Mouse (Mus musculus): Measurements from ENCODE around the gene Ahnak2. TPM values are rescaled to one million over a fixed set of nuclear protein-coding genes. Genes with fewer than 3 reads are reported as not detected.

Ahnak2 gene
- polyA plus RNA-seq, 1 experiment from 2014 or later = 0.79 TPM

DNA sequence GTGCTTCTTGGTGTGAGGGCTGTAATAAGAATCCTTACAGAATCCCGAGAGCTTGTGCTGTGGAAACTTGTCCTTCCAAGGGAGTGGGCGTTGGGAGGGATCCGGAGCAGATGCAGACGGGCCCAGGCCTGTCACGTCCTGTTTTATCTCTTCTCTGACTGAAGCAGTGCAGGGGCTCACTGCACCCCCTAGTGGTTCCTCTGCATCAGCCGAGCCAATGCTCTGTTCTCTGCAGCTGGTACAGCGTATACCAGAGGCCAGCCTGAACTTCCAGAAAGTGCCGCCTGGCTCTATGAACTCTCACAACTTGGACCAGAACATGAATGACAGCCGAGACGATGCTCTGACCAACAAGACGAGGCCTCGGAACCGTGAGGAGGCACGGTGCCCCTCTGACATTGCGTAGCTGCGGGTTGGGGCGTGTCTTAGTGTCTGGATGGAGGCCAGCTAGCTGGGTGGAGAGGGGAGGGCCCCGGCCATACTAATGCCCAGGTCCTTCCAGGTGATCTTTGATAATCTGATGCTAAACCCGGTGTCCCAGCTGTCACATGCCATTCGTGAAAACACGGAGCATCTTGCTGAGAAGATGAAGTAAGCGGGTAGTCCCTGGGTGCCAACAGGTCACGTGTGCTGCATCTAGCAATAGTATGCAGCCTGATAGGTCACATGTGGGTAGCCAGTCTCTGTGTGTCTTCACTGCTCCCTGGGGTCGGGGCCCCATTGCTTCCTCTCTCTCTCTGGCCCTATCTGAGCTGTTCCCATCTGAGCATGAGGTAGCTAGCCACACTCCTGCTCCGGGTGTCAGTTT is 59.1 kb downstream of the Ahnak2 start:
- Histone ChIP-seq H3K27me3 (ENCODE audit: control insufficient read depth, insufficient read depth, low read length) (no peaks in the 10 kb centered on the region), H3K9me3 (replicated peaks; ENCODE audit: control insufficient read depth, low read length) (no peaks in the 10 kb centered on the region), H3K4me3 (ENCODE audit: low read depth, low read length) (no peak overlapping the region), H3K4me1 (ENCODE audit: control insufficient read depth, insufficient read depth, low read length) (peaks cover 15% of the 10 kb centered on the region), H3K9ac (ENCODE audit: low read depth, low read length) (0 out of 2 replicates have a peak overlapping the region, but pooled peaks have one; percentile 50), H3K36me3 (ENCODE audit: control insufficient read depth, insufficient read depth, low read length) (no peaks in the 10 kb centered on the region), H3K4me2 (0 out of 2 replicates have a peak overlapping the region, but pooled peaks have one; percentile 23), H3K27ac (ENCODE audit: low read depth, low read length) (no peak overlapping the region)
- WGBS (ENCODE audit: insufficient replicate concordance) = 51% methylated on average over 25 of the region's 25 CpGs
- ATAC-seq (replicated peaks; ENCODE audit: insufficient number of reproducible peaks, low FRiP score, low TSS enrichment) = peak; percentile 64; the same call in 1 of the 2 replicates

DNA sequence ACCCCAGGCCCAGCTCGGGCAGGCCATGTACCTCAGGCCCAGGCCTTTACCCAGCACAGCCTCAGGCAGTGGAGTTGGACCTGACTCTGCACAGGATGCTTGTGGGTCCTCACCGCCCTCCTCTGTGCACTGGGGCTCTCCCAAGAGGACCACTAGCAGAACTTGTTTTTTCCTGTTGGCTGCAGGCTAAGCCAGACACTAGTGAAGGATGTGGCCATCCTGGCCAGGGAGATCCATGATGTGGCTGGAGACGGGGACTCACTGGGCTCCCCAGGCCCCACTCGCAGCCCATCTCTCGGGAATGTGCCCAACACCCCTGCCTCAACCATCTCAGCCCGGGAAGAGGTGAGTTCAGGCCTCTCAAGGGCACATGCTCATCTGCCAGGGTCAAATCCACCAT is 59.7 kb downstream of the Ahnak2 start:
- Histone ChIP-seq H3K27ac (ENCODE audit: low read depth, low read length) (no peak overlapping the region), H3K4me3 (ENCODE audit: low read depth, low read length) (no peak overlapping the region), H3K9ac (ENCODE audit: low read depth, low read length) (0 out of 2 replicates have a peak overlapping the region, but pooled peaks have one; percentile 50), H3K4me2 (0 out of 2 replicates have a peak overlapping the region, but pooled peaks have one; percentile 23), H3K27me3 (ENCODE audit: control insufficient read depth, insufficient read depth, low read length) (no peaks in the 10 kb centered on the region), H3K9me3 (replicated peaks; ENCODE audit: control insufficient read depth, low read length) (no peaks in the 10 kb centered on the region), H3K36me3 (ENCODE audit: control insufficient read depth, insufficient read depth, low read length) (no peaks in the 10 kb centered on the region), H3K4me1 (ENCODE audit: control insufficient read depth, insufficient read depth, low read length) (peaks cover 15% of the 10 kb centered on the region)
- 49% methylated on average over 6 of the region's 6 CpGs for WGBS (ENCODE audit: insufficient replicate concordance)
- 0 out of 2 replicates have a peak, but pooled peaks have one; percentile 1 for ATAC-seq (replicated peaks; ENCODE audit: insufficient number of reproducible peaks, low FRiP score, low TSS enrichment)

DNA sequence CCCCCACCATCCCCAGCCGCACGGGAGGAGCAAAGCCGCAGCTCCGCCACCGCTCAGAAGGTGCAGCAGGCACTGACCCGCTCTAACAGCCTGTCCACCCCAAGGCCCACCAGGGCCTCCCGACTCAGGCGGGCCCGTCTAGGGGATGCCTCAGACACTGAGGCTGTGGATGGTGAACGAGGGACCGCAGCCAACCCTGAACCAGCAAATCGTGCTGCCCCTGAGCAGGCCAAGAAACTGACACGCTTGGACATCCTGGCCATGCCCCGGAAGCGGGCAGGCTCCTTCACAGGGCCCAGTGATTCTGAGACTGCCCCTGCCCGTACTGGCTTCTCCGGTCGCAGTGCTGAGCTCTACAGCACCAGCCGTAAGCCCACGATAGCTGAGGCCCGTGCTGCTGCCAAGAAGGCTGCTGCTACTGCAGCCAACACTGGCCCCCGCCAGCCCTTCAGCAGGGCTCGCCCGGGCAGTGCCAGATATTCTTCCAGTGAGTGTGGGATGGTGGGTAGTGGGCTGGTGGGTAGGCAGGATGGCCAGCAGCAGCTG is 63.4 kb downstream of the Ahnak2 start:
- WGBS (ENCODE audit: insufficient replicate concordance) = 89% methylated on average over 24 of the region's 24 CpGs
- H3K36me3 ChIP-seq (ENCODE audit: control insufficient read depth, insufficient read depth, low read length) = no peaks in the 10 kb centered on the region; the same call in 1 of the 2 replicates
- ATAC-seq (replicated peaks; ENCODE audit: insufficient number of reproducible peaks, low FRiP score, low TSS enrichment) = no peak
- H3K9me3 ChIP-seq (replicated peaks; ENCODE audit: control insufficient read depth, low read length) = no peaks in the 10 kb centered on the region
- no peak overlapping the region for H3K4me3 ChIP-seq (ENCODE audit: low read depth, low read length)
- H3K9ac ChIP-seq (ENCODE audit: low read depth, low read length) = no peak overlapping the region
- H3K27me3 ChIP-seq (ENCODE audit: control insufficient read depth, insufficient read depth, low read length) = 0 out of 2 replicates have a peak, but pooled peaks cover 2% of the 10 kb centered on the region
- no peak overlapping the region for H3K27ac ChIP-seq (ENCODE audit: low read depth, low read length)
- H3K4me1 ChIP-seq (ENCODE audit: control insufficient read depth, insufficient read depth, low read length) = 0 out of 2 replicates have a peak, but pooled peaks cover 9% of the 10 kb centered on the region
- H3K4me2 ChIP-seq = no peak overlapping the region

DNA sequence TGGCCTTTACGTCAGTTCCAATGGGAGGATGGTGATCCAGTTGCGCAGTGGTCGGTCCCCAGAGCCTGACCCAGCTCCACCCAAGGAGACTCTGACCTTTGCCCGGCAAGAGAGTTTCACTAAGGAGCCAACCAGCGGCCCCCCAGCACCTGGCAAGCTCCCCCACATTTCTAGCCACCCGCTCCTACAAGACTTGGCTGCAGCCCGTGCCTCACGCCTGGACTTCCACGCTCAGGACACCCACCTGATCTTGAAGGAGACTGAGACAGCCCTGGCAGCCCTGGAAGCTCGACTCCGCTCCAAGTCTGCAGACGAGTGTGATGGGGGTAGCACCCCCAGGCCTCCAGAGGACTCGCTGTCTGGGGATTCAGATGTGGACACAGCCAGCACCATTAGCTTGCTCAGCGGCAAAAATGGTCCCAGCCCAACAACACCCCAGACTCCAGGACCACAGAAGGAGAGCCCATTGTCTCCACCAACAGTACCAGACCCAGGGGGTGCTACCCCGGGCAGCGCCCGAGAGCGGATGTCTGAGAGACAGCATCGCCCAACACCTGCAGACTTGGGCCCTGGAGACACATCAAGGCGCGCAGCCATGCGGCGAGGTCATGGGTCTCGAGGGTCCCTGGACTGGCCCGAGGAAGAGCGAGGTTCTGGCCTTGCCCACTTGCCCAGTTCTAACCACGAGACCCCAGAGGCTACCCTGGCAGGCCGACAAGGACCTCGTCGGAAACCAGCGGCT is 64.0 kb downstream of the Ahnak2 start:
- Histone ChIP-seq H3K9me3 (replicated peaks; ENCODE audit: control insufficient read depth, low read length) (no peaks in the 10 kb centered on the region), H3K4me3 (ENCODE audit: low read depth, low read length) (no peak overlapping the region), H3K4me1 (ENCODE audit: control insufficient read depth, insufficient read depth, low read length) (0 out of 2 replicates have a peak, but pooled peaks cover 9% of the 10 kb centered on the region), H3K27me3 (ENCODE audit: control insufficient read depth, insufficient read depth, low read length) (0 out of 2 replicates have a peak, but pooled peaks cover 2% of the 10 kb centered on the region), H3K9ac (ENCODE audit: low read depth, low read length) (no peak overlapping the region), H3K36me3 (ENCODE audit: control insufficient read depth, insufficient read depth, low read length) (no peaks in the 10 kb centered on the region; the same call in 1 of the 2 replicates), H3K4me2 (no peak overlapping the region), H3K27ac (ENCODE audit: low read depth, low read length) (no peak overlapping the region)
- no peak for ATAC-seq (replicated peaks; ENCODE audit: insufficient number of reproducible peaks, low FRiP score, low TSS enrichment)
- WGBS (ENCODE audit: insufficient replicate concordance) = 85% methylated on average over 31 of the region's 31 CpGs

DNA sequence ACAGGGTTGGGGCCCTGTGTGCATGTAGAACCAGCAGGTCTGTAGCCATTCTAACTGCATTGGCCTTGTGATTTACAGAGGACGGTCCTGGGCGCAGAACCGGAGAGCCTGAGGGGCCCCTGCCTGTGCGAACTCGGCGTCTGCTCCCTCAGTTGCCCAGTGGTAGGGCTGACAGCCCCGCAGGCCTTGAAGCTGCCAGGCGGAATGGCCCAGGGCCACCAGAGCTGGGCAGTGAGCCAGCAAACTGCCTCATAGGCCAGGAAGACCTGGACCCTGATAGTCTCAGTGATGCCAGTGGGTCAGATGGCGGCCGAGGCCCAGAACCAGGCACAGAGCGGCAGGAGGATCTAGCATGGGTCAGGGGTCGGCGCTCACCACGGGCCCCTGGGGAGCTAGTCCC is 64.7 kb downstream of the Ahnak2 start:
- 0 out of 2 replicates have a peak, but pooled peaks cover 2% of the 10 kb centered on the region for H3K4me1 ChIP-seq (ENCODE audit: control insufficient read depth, insufficient read depth, low read length)
- H3K4me2 ChIP-seq = no peak overlapping the region
- no peaks in the 10 kb centered on the region for H3K9me3 ChIP-seq (replicated peaks; ENCODE audit: control insufficient read depth, low read length)
- ATAC-seq (replicated peaks; ENCODE audit: insufficient number of reproducible peaks, low FRiP score, low TSS enrichment) = no peak
- H3K27me3 ChIP-seq (ENCODE audit: control insufficient read depth, insufficient read depth, low read length) = 0 out of 2 replicates have a peak, but pooled peaks cover 2% of the 10 kb centered on the region
- WGBS (ENCODE audit: insufficient replicate concordance) = 93% methylated on average over 14 of the region's 14 CpGs
- no peak overlapping the region for H3K9ac ChIP-seq (ENCODE audit: low read depth, low read length)
- H3K4me3 ChIP-seq (ENCODE audit: low read depth, low read length) = no peak overlapping the region
- no peak overlapping the region for H3K27ac ChIP-seq (ENCODE audit: low read depth, low read length)
- no peaks in the 10 kb centered on the region; the same call in 1 of the 2 replicates for H3K36me3 ChIP-seq (ENCODE audit: control insufficient read depth, insufficient read depth, low read length)

DNA sequence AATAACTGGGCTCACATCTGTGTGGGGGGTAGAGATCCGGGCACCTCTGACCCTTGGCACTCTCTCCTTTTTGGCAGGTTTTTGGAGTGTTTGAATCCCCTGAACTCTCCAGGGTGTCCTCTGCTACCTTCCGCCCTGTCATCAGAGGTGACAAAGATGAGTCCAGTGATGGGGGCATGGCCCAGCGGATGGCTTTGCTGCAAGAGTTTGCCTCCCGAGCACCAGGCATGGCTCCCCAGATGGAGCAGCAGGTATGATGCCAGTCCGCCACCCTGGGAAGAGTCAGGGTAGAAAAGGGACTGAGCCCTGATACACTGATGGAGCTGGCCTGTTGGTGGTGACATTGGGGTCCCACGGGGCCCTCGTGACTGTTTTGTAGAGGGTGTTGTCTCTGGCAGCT is 65.4 kb downstream of the Ahnak2 start:
- ATAC-seq (replicated peaks; ENCODE audit: insufficient number of reproducible peaks, low FRiP score, low TSS enrichment) = no peak
- H3K4me2 ChIP-seq = no peak overlapping the region
- 80% methylated on average over 7 of the region's 7 CpGs for WGBS (ENCODE audit: insufficient replicate concordance)
- no peak overlapping the region for H3K9ac ChIP-seq (ENCODE audit: low read depth, low read length)
- H3K36me3 ChIP-seq (ENCODE audit: control insufficient read depth, insufficient read depth, low read length) = no peaks in the 10 kb centered on the region; the same call in 1 of the 2 replicates
- H3K9me3 ChIP-seq (replicated peaks; ENCODE audit: control insufficient read depth, low read length) = no peaks in the 10 kb centered on the region
- 0 out of 2 replicates have a peak, but pooled peaks cover 2% of the 10 kb centered on the region for H3K27me3 ChIP-seq (ENCODE audit: control insufficient read depth, insufficient read depth, low read length)
- H3K27ac ChIP-seq (ENCODE audit: low read depth, low read length) = no peak overlapping the region
- no peak overlapping the region for H3K4me3 ChIP-seq (ENCODE audit: low read depth, low read length)
- no peaks in the 10 kb centered on the region for H3K4me1 ChIP-seq (ENCODE audit: control insufficient read depth, insufficient read depth, low read length)

DNA sequence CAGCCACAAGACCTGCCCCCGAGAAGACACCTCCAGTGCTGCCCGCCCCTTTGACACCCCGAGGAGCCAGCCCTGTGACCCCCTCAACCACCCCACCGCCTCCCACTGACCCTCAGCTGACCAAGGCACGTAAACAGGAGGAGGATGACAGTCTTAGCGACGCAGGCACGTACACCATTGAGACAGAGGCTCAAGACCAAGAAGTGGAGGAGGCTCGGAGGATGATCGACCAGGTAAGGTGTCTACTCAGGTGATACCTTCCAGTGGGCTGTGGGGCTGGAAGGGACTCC is 65.9 kb downstream of the Ahnak2 start:
- 82% methylated on average over 10 of the region's 10 CpGs for WGBS (ENCODE audit: insufficient replicate concordance)
- ATAC-seq (replicated peaks; ENCODE audit: insufficient number of reproducible peaks, low FRiP score, low TSS enrichment) = no peak
- Histone ChIP-seq H3K36me3 (ENCODE audit: control insufficient read depth, insufficient read depth, low read length) (no peaks in the 10 kb centered on the region; the same call in 1 of the 2 replicates), H3K9ac (ENCODE audit: low read depth, low read length) (no peak overlapping the region), H3K4me3 (ENCODE audit: low read depth, low read length) (no peak overlapping the region), H3K27ac (ENCODE audit: low read depth, low read length) (no peak overlapping the region), H3K4me1 (ENCODE audit: control insufficient read depth, insufficient read depth, low read length) (no peaks in the 10 kb centered on the region), H3K9me3 (replicated peaks; ENCODE audit: control insufficient read depth, low read length) (no peaks in the 10 kb centered on the region), H3K4me2 (no peak overlapping the region), H3K27me3 (ENCODE audit: control insufficient read depth, insufficient read depth, low read length) (0 out of 2 replicates have a peak, but pooled peaks cover 2% of the 10 kb centered on the region)

DNA sequence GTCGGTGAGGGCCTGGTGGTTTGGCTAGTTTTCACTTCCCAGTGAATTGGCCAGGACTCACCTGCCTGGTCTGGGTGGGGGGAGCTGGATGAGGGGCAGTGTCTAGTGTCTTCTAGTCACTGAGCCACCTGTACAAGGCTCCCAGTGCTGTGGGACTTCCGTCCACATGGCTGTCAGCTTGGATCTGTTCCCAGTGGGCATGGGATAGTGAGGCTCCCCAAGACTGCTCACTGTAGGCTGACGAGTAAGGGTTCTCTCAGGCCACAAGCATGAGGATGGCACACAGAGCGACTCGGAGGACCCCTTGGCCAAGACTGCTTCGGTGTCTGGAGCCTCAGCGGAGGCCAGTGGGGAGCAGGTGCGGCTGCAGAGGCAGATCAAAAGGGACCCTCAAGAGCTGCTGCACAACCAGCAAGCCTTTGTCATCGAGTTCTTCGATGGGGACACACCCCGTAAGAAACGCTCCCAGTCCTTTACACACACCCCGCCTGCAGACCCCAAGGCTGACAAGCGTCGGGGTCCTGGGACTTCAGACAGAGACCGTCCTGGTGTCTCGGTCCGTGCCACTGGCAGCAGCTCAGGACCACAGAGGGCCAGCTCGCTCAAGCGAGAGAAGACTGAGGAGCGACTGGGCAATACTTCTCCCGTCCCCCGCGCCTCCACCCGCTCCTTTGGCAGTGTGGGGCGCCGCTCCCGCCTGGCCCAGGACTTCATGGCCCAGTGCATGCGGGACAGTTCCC is 66.4 kb downstream of the Ahnak2 start:
- Histone ChIP-seq H3K9ac (ENCODE audit: low read depth, low read length) (no peak overlapping the region), H3K27ac (ENCODE audit: low read depth, low read length) (no peak overlapping the region), H3K4me2 (no peak overlapping the region), H3K27me3 (ENCODE audit: control insufficient read depth, insufficient read depth, low read length) (0 out of 2 replicates have a peak, but pooled peaks cover 2% of the 10 kb centered on the region), H3K4me3 (ENCODE audit: low read depth, low read length) (no peak overlapping the region), H3K9me3 (replicated peaks; ENCODE audit: control insufficient read depth, low read length) (no peaks in the 10 kb centered on the region), H3K4me1 (ENCODE audit: control insufficient read depth, insufficient read depth, low read length) (no peaks in the 10 kb centered on the region), H3K36me3 (ENCODE audit: control insufficient read depth, insufficient read depth, low read length) (no peaks in the 10 kb centered on the region; the same call in 1 of the 2 replicates)
- no peak for ATAC-seq (replicated peaks; ENCODE audit: insufficient number of reproducible peaks, low FRiP score, low TSS enrichment)
- 83% methylated on average over 29 of the region's 29 CpGs for WGBS (ENCODE audit: insufficient replicate concordance)
